Mouse (Mus musculus) adrenal gland, postnatal 14 days (tissue): ENCODE measurements at regions not wholly inside any gene's neighbourhood (a gene's known extent, or its start where the extent isn't known, plus 50 kb on each side); places are given as distances from the start of the nearest gene placed in this dataset.

Experiments
- DNase-seq: peaks from one replicate; pipeline ENCODE4 v3.0.0; 2021; ENCODE audit warnings: mixed read lengths

GRCm38 (mm10) chr19:28732998-28733397 is 53.1 kb upstream of the Glis3 start:
- no peak for DNase-seq

- DNase-seq: no peak
Observed at GRCm38 (mm10) chr19:28733781-28734180, 53.9 kb upstream of the Glis3 start.

- peak; percentile 90 for DNase-seq
Observed at GRCm38 (mm10) chr19:28743176-28743793, 63.4 kb upstream of the Glis3 start.

GRCm38 (mm10) chr19:28745105-28745504 is 65.2 kb upstream of the Glis3 start:
- DNase-seq: no peak

GRCm38 (mm10) chr19:28745534-28745933 is 65.7 kb upstream of the Glis3 start:
- peak; percentile 44 for DNase-seq

- DNase-seq: no peak
Observed at GRCm38 (mm10) chr19:28751091-28751490, 71.2 kb upstream of the Glis3 start.

GRCm38 (mm10) chr19:28758854-28759253 is 76.0 kb upstream of the Slc1a1 start:
- peak; percentile 90 for DNase-seq

GRCm38 (mm10) chr19:28764795-28765360 is 70.0 kb upstream of the Slc1a1 start:
- no peak for DNase-seq

GRCm38 (mm10) chr19:28768218-28768617 is 66.6 kb upstream of the Slc1a1 start:
- DNase-seq: no peak

- no peak for DNase-seq
Observed at GRCm38 (mm10) chr19:28770419-28770818, 64.4 kb upstream of the Slc1a1 start.

- DNase-seq: no peak
Observed at GRCm38 (mm10) chr19:28771836-28772235, 63.0 kb upstream of the Slc1a1 start.

GRCm38 (mm10) chr19:28772840-28773570 is 61.8 kb upstream of the Slc1a1 start:
- no peak for DNase-seq

GRCm38 (mm10) chr19:28776868-28777267 is 58.0 kb upstream of the Slc1a1 start:
- DNase-seq: peak; percentile 28

- DNase-seq: no peak
Observed at GRCm38 (mm10) chr19:28777674-28778073, 57.2 kb upstream of the Slc1a1 start.

- no peak for DNase-seq
Observed at GRCm38 (mm10) chr19:28778386-28778785, 56.5 kb upstream of the Slc1a1 start.

- DNase-seq: no peak
Observed at GRCm38 (mm10) chr19:28781971-28782370, 52.9 kb upstream of the Slc1a1 start.
